Mouse (Mus musculus): ENCODE results near the gene Cldn20.

GRCm38 (mm10) chr17:3557331-3558311 is 25.3 kb downstream of the Cldn20 start, which contains the start of gene Tfb1m:
- TF ChIP-seq POLR2A (IDR thresholded peaks at IDR 0.05; ENCODE audit: low read depth, low read length) = peak; percentile 67
- no peak for TF ChIP-seq CTCF (IDR thresholded peaks at IDR 0.05; ENCODE audit: borderline replicate concordance, insufficient read depth, low read length)
